Mouse (Mus musculus): ENCODE measurements around the gene Hepacam. TPM values are rescaled to one million over a fixed set of nuclear protein-coding genes. Genes with fewer than 3 reads are reported as not detected.

Gene Hepacam
- polyA plus RNA-seq, 1 experiment from 2014 or later, result not detected

DNA sequence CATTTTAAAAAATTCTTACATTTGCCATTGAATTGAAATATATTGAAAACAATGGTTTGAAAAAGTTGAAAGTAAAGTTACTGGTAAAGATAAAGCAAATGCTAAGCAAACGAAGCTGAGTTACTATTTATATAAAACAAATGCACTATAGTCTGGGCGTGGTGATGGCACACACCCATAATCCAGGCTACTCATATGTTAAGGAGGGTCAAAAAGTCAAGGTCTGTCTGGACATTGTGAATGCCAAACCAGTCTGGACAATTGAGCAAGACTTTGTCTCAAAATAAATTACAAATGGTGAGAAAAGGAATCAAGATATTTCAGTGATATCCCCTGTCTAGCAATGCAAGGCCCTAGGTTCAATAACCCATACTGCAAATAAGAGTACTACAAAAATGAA is 23.7 kb downstream of the Hepacam start:
- WGBS, result 68% methylated on average over 2 of the region's 2 CpGs
- H3K9me3 ChIP-seq, result no peaks in the 10 kb centered on the region
- no peaks in the 10 kb centered on the region for H3K36me3 ChIP-seq
- no peak overlapping the region for H3K9ac ChIP-seq
- no peaks in the 10 kb centered on the region for H3K4me1 ChIP-seq
- no peak overlapping the region for H3K27ac ChIP-seq
- ATAC-seq (ENCODE audit: insufficient number of reproducible peaks, insufficient read depth, low FRiP score, low TSS enrichment, low read depth), result no peak
- H3K27me3 ChIP-seq, result peaks cover 8% of the 10 kb centered on the region
- H3K4me2 ChIP-seq, result no peak overlapping the region
- H3K4me3 ChIP-seq, result no peak overlapping the region

GRCm38 (mm10) chr9:37392071-37392470 is 24.9 kb downstream of the Hepacam start:
- H3K9me3 ChIP-seq, result no peaks in the 10 kb centered on the region
- no peak overlapping the region for H3K27ac ChIP-seq
- no peak overlapping the region for H3K9ac ChIP-seq
- 0 out of 2 replicates have a peak, but pooled peaks cover 1% of the 10 kb centered on the region for H3K27me3 ChIP-seq
- H3K4me2 ChIP-seq, result no peak overlapping the region
- H3K36me3 ChIP-seq, result no peaks in the 10 kb centered on the region
- H3K4me3 ChIP-seq, result no peak overlapping the region
- no peaks in the 10 kb centered on the region for H3K4me1 ChIP-seq
- WGBS, result 79% methylated on average over 2 of the region's 2 CpGs
- ATAC-seq (ENCODE audit: insufficient number of reproducible peaks, insufficient read depth, low FRiP score, low TSS enrichment, low read depth), result no peak

DNA sequence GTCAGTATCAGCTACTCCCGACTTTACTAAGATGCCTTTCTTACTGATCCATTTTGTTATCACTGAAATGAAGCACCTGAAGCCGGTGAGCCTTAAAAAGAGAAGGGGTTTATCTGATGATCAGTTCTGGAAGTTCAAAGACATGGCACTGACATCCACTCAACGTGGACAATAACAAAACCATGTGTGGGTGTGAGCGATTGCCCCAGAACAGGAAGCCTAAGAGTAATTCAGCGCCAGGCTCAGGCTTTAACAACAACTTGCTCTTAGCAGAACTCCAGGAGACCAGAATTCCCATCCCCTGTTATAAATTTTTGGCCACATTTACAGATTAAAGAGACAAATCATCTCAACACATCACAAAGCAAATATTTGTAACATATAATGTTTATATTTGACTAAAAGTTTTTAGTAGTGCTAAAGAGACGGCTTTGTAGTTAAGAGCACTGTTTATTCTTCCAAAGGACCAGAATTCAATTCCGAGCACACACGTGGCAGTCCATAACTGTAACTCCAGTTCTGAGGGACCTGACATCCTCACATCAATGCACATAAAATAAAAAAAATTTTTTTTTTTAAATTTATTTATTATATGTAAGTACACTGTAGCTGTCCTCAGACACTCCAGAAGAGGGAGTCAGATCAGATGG is 26.5 kb downstream of the Hepacam start:
- WGBS, result 74% methylated on average over 8 of the region's 8 CpGs
- ATAC-seq (ENCODE audit: insufficient number of reproducible peaks, insufficient read depth, low FRiP score, low TSS enrichment, low read depth), result no peak
- H3K9ac ChIP-seq, result no peak overlapping the region

GRCm38 (mm10) chr9:37400585-37400984 is 33.4 kb downstream of the Hepacam start:
- Histone ChIP-seq H3K9ac (no peak overlapping the region), H3K27me3 (no peaks in the 10 kb centered on the region), H3K4me1 (no peaks in the 10 kb centered on the region), H3K4me3 (no peak overlapping the region), H3K27ac (no peak overlapping the region), H3K4me2 (no peak overlapping the region), H3K9me3 (no peaks in the 10 kb centered on the region), H3K36me3 (no peaks in the 10 kb centered on the region)
- 87% methylated on average over 2 of the region's 2 CpGs for WGBS
- ATAC-seq (ENCODE audit: insufficient number of reproducible peaks, insufficient read depth, low FRiP score, low TSS enrichment, low read depth), result no peak

More for the DNA sequence above, 26.5 kb downstream of the Hepacam start:
- no peaks in the 10 kb centered on the region for H3K36me3 ChIP-seq
- no peaks in the 10 kb centered on the region for H3K4me1 ChIP-seq
- no peak overlapping the region for H3K27ac ChIP-seq
- no peaks in the 10 kb centered on the region for H3K9me3 ChIP-seq
- no peaks in the 10 kb centered on the region for H3K27me3 ChIP-seq
- H3K4me2 ChIP-seq, result no peak overlapping the region
- H3K4me3 ChIP-seq, result no peak overlapping the region

- no peaks in the 10 kb centered on the region for H3K9me3 ChIP-seq
- ATAC-seq (ENCODE audit: insufficient number of reproducible peaks, insufficient read depth, low FRiP score, low TSS enrichment, low read depth), result no peak
- 21% methylated on average over 7 of the region's 7 CpGs for WGBS
- H3K4me2 ChIP-seq, result no peak within 1 kb of the TSS
- H3K27me3 ChIP-seq, result peaks cover 6% of the 10 kb centered on the region
- H3K27ac ChIP-seq, result no peak within 1 kb of the TSS
- H3K9ac ChIP-seq, result 0 out of 2 replicates have a peak within 1 kb of the TSS, but pooled peaks have one; percentile 32
- no peaks in the 10 kb centered on the region for H3K36me3 ChIP-seq
- no peaks in the 10 kb centered on the region for H3K4me1 ChIP-seq
- H3K4me3 ChIP-seq, result peak within 1 kb of the TSS; percentile 16; the same call in 1 of the 2 replicates
These were observed 34.7 kb downstream of the Hepacam start, which contains the start of gene Robo4 for GRCm38 (mm10) chr9:37401802-37402201. Gene Robo4, plus strand, starts transcription at chr9:37401897.

- H3K9me3 ChIP-seq, result no peaks in the 10 kb centered on the region
- no peak overlapping the region for H3K27ac ChIP-seq
- no peaks in the 10 kb centered on the region for H3K4me1 ChIP-seq
- H3K36me3 ChIP-seq, result no peaks in the 10 kb centered on the region
- H3K27me3 ChIP-seq, result peaks cover 13% of the 10 kb centered on the region
- H3K9ac ChIP-seq, result no peak overlapping the region
- ATAC-seq (ENCODE audit: insufficient number of reproducible peaks, insufficient read depth, low FRiP score, low TSS enrichment, low read depth), result peak; percentile 26; the same call in 1 of the 2 replicates
- H3K4me2 ChIP-seq, result no peak overlapping the region
- WGBS, result 88% methylated on average over 7 of the region's 7 CpGs
- peak overlapping the region; percentile 16; the same call in 1 of the 2 replicates for H3K4me3 ChIP-seq
These were observed 35.4 kb downstream of the Hepacam start for GRCm38 (mm10) chr9:37402501-37402900.

DNA sequence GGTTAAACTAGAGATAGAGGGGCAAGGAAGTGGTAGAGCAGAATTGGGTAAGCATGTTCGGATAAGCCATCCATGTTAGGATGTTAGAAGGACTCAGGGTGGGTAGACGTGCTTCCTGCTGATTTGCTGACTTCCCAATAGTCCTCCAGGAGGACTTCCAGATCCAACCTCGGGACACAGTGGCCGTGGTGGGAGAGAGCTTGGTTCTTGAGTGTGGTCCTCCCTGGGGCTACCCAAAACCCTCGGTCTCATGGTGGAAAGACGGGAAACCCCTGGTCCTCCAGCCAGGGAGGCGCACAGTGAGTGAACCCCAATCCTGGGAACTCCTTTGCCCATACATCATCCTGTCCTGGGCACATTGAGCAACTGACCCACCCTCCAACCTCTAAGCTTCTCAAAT is 35.9 kb downstream of the Hepacam start:
- no peak for ATAC-seq (ENCODE audit: insufficient number of reproducible peaks, insufficient read depth, low FRiP score, low TSS enrichment, low read depth)
- 88% methylated on average over 7 of the region's 7 CpGs for WGBS

GRCm38 (mm10) chr9:37406372-37406771 is 39.2 kb downstream of the Hepacam start:
- no peak for ATAC-seq (ENCODE audit: insufficient number of reproducible peaks, insufficient read depth, low FRiP score, low TSS enrichment, low read depth)
- Histone ChIP-seq H3K4me3 (no peak overlapping the region), H3K27ac (no peak overlapping the region), H3K4me2 (no peak overlapping the region), H3K27me3 (peaks cover 34% of the 10 kb centered on the region), H3K9ac (no peak overlapping the region), H3K4me1 (peaks cover 4% of the 10 kb centered on the region; the same call in 1 of the 2 replicates), H3K9me3 (no peaks in the 10 kb centered on the region), H3K36me3 (no peaks in the 10 kb centered on the region)
- WGBS, result 0% methylated on average over 1 of the region's 1 CpGs

More for the DNA sequence above, 35.9 kb downstream of the Hepacam start:
- Histone ChIP-seq H3K36me3 (no peaks in the 10 kb centered on the region), H3K4me2 (peak overlapping the region; percentile 7; the same call in 1 of the 2 replicates), H3K9me3 (no peaks in the 10 kb centered on the region), H3K9ac (no peak overlapping the region), H3K4me1 (peaks cover 1% of the 10 kb centered on the region; the same call in 1 of the 2 replicates), H3K27me3 (peaks cover 18% of the 10 kb centered on the region), H3K4me3 (no peak overlapping the region), H3K27ac (no peak overlapping the region)

GRCm38 (mm10) chr9:37407850-37408502 is 40.8 kb downstream of the Hepacam start:
- Histone ChIP-seq H3K27me3 (peaks cover 34% of the 10 kb centered on the region), H3K27ac (no peak overlapping the region), H3K36me3 (no peaks in the 10 kb centered on the region), H3K9me3 (no peaks in the 10 kb centered on the region), H3K4me2 (peak overlapping the region; percentile 40), H3K9ac (no peak overlapping the region), H3K4me3 (no peak overlapping the region), H3K4me1 (peaks cover 4% of the 10 kb centered on the region; the same call in 1 of the 2 replicates)
- no peak for ATAC-seq (ENCODE audit: insufficient number of reproducible peaks, insufficient read depth, low FRiP score, low TSS enrichment, low read depth)
- 12% methylated on average over 19 of the region's 19 CpGs for WGBS

DNA sequence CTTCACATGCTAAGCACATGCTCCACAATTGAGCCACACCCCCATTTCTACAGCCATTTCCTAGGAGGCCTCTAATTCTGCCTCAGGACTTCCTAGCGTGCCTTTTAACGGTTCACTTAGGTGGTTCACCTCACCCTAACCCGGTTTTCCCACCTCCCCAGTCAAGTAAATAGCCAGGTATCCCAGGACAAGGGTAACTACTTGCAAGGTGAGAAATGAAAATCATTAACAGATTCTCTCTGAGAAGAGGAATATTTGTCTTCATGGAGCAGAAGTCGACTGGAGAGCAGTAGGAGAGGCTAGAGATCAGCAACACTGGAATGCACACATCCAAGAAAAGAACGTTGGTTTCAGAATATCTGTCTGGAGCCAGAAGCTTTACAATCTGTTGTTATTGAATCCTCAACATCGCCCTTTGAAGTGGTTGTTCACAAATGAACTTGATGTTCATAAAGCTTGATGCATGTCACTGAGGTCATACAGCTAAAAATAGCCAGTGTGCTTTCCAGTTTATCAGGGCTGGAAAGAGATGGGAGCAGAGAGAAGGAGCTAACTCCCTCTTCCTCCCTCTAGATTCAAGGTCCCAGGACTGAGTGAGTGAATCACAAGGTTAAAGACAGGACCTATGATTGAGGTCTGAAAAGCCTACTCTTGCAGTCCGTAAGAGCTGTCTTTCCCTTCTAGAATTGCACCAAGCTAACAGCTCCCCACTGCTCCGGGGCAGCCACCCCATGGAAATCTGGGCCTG is 42.7 kb downstream of the Hepacam start:
- Histone ChIP-seq H3K36me3 (no peaks in the 10 kb centered on the region), H3K9me3 (no peaks in the 10 kb centered on the region), H3K4me3 (no peak overlapping the region), H3K27ac (no peak overlapping the region), H3K4me2 (no peak overlapping the region), H3K27me3 (peaks cover 34% of the 10 kb centered on the region), H3K4me1 (peaks cover 4% of the 10 kb centered on the region; the same call in 1 of the 2 replicates), H3K9ac (no peak overlapping the region)
- no peak for ATAC-seq (ENCODE audit: insufficient number of reproducible peaks, insufficient read depth, low FRiP score, low TSS enrichment, low read depth)
- WGBS, result 73% methylated on average over 8 of the region's 8 CpGs

GRCm38 (mm10) chr9:37412989-37413388 is 45.8 kb downstream of the Hepacam start:
- no peak overlapping the region for H3K9ac ChIP-seq
- ATAC-seq (ENCODE audit: insufficient number of reproducible peaks, insufficient read depth, low FRiP score, low TSS enrichment, low read depth), result no peak
- no peaks in the 10 kb centered on the region for H3K9me3 ChIP-seq
- H3K36me3 ChIP-seq, result no peaks in the 10 kb centered on the region
- no peak overlapping the region for H3K27ac ChIP-seq
- no peak overlapping the region for H3K4me2 ChIP-seq
- WGBS, result 43% methylated on average over 3 of the region's 3 CpGs
- peaks cover 3% of the 10 kb centered on the region; the same call in 1 of the 2 replicates for H3K4me1 ChIP-seq
- peaks cover 16% of the 10 kb centered on the region for H3K27me3 ChIP-seq
- no peak overlapping the region for H3K4me3 ChIP-seq

All from embryonic facial prominence, embryonic 13.5 days (tissue).